Mouse (Mus musculus) kidney, adult 18-20 months (tissue): ENCODE measurements around the gene Krt18.
A peak's percentile ranks its signal among the peaks of the same experiment; 100 is the strongest.
"Not testable (repeated sequence)": the region's sequence is repeated elsewhere in the genome, so short reads cannot be mapped to it uniquely, and the experiment has no call there.

Experiments used
- DNase-seq: peaks from one replicate; pipeline ENCODE4 v3.0.0; 2021

Gene Krt18

GRCm38 (mm10) chr15:102070476-102071467 is 42.8 kb downstream of the Krt18 start:
- no peak for DNase-seq

GRCm38 (mm10) chr15:102072963-102073558 is 45.1 kb downstream of the Krt18 start:
- no peak for DNase-seq

- peak; percentile 99 for DNase-seq
These were observed 45.6 kb downstream of the Krt18 start, which contains the start of gene Eif4b for GRCm38 (mm10) chr15:102073559-102074069. Gene Eif4b, plus strand, starts transcription at chr15:102073773.

DNA sequence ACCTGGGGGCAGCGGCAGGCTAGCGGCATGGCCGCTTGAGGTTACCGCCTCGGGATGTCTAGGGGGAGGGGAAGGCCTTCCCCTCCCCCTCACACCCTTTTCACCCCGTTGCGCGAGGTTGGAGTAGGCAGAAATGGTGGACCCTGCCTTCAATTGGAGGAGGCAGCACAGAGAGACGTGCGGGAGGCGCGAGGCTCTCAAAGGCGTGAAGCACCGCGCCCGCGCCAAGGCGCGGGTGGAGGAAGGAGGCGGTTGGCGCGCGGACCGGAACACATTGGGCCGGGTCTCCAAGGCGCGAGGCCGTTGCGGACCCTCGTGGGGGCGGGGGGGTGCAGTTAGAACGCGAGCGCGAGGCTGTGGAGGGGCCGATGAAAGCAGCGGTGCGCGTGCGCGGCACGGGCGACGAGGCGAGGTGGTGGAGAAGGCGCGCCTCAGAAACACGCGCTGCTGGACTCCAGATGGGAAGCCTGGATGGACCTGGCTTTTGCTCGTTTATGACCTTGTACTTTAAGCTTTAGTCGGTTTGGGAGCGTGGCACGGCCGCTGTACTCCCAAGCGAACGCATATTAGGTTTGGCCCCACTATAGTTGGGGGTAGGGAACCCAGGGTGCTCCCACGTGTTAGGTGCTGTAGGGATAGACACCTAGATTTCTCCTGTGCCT is 46.2 kb downstream of the Krt18 start:
- DNase-seq, result peak; percentile 68

DNA sequence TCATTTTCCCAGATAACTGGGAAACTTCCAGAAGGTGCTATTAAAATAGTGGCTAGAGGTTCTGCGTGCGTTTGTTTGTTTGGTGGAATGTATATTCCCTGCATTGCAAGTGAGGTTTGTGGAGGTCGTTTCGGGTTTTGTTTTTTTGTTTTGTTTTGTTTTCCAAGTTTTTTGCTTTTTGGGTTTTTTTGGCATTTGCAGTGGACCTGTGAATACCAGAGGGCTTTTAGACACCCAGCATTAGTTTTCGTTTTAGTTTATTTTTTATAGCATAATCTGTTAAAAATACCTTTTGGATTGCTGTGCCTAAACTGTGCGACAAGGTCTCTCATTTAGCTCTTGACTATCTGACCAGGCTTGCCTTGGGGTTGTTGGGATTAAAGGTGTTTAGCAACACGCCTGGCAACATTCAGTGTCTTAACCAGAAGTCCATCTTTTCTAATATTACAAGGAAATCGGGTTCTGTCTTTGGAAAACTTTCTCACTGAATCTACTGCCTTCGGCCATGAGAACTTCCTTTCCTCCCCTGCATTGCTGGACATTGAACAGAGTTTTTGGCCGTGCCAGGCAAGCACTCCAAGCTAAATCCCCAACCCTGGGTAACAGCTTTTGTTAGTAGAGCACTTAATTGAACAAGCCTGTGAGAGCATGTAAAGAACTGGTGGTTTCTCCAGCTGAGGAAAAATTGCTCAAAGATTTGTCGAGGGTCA is 47.1 kb downstream of the Krt18 start:
- no peak for DNase-seq

DNA sequence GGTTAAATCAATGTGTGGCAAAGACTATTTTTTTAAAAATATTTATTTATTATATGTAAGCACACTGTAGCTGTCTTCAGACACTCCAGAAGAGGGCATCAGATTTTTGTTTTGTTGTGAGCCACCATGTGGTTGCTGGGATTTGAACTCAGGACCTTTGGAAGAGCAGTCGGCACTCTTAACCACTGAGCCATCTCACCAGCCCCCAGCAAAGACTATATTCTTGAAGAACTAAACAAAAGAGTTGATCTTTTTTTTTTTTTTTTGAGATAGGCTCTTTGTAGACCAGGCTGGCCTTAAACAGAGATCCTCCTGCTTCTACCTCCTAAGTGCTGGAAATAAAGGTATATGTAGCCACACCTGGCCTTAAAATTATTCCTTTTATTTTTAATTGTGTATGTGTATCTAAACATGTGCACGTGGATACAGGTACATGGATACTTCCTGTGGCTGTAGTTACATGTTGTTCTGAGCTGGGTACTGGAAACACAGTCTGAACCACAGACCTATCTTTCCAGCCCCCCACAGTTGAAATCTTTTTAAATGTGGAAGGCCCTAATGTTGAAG is 49.2 kb downstream of the Krt18 start:
- no peak for DNase-seq

DNA sequence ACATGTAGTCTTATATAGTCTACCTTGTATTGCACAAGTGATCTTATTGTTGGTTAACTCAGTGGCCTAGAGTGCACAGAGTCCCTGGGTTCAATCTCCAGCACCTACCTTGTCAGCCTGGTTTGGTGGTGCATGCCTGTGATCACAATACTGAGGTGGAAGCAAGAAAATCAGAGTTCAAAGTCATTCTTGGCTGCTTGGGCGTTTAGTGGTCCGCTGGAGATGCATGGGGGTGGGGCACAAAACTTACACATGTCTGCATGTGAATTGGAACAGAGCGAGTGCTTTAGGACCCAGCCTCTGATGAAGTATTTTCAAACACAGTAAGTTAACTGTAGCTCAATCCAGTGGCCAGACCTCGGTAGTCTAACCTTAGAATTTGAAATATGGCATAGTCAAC is 51.2 kb downstream of the Krt18 start:
- DNase-seq, result no peak

DNA sequence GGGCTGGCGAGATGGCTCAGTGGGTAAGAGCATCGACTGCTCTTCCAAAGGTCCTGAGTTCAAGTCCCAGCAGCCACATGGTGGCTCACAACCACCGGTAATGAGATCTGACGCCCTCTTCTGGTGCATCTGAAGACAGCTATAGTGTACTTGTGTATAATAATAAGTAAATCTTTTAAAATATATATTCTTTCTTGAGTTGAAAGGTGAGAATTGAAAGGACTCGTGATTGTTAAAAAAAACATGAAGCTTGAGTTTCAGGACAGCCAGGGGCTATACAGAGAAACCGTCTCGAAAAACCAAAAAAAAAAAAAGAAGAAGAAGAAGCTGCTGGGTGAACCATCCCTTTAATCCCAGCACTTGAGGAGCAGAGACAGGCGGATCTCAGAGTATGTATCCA is 51.9 kb downstream of the Krt18 start:
- not testable (repeated sequence) for DNase-seq

DNA sequence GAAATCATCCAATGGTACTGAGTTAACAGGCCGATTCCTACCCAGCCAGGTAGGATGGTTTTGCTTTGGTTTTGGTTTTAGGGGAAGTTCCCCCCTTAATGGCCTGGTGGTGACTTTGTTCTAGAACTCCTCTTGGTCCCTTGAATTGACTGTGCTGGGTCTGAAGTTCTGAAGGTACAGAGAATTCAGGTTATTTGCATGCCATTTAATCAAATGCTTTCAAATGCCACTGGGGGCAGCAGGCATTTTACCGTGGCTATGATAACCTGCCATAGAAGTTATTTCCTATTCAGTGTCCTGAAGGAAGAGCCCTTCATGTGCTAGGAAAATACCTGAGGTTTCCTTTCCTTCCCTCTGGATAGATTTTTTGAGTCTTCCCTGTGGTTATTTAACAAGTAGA is 52.4 kb downstream of the Krt18 start:
- DNase-seq, result no peak
